Mouse (Mus musculus) myocyte (in vitro differentiated cells): Measurements from ENCODE around the gene Oat. TPM values are rescaled to one million over a fixed set of nuclear protein-coding genes. Genes with fewer than 3 reads are reported as not detected.

Experiments
- H3K27me3 ChIP-seq: one replicate; pipeline ENCODE4 v1.6.1; 2011; ENCODE audit not compliant: control insufficient read depth, insufficient read depth, insufficient read length
- H3K36me3 ChIP-seq: one replicate; pipeline ENCODE4 v1.6.1; 2011; ENCODE audit not compliant: control insufficient read depth, insufficient read depth
- H3K4me2 ChIP-seq: one replicate; pipeline ENCODE4 v1.6.1; 2011; ENCODE audit warnings: low read depth, control low read depth
- H3K4me3 ChIP-seq: one replicate; pipeline ENCODE4 v1.5.1; 2011; ENCODE audit warnings: mild to moderate bottlenecking, control low read depth, moderate library complexity
- H3K79me2 ChIP-seq: one replicate; pipeline ENCODE4 v1.6.1; 2011; ENCODE audit not compliant: control insufficient read depth, insufficient read depth
- H3ac ChIP-seq: one replicate; pipeline ENCODE4 v1.6.1; 2011; ENCODE audit not compliant: control insufficient read depth, insufficient read length
- CEBPB ChIP-seq: IDR thresholded peaks from 2 replicates; pipeline ENCODE4 v1.6.1; 2011; ENCODE audit warnings: mild to moderate bottlenecking, moderate library complexity; ENCODE audit not compliant: poor library complexity, insufficient read depth, severe bottlenecking
- E2F4 ChIP-seq: IDR thresholded peaks from one replicate; pipeline ENCODE4 v1.6.1; 2011; ENCODE audit warnings: mild to moderate bottlenecking, control low read depth, moderate library complexity; ENCODE audit not compliant: insufficient read depth
- MAX ChIP-seq: IDR thresholded peaks from one replicate; pipeline ENCODE4 v1.6.1; 2011; ENCODE audit warnings: low read depth, mild to moderate bottlenecking, control low read depth
- MYOD1 ChIP-seq, 3 experiments: IDR thresholded peaks; one replicate each; pipeline ENCODE4 v1.6.1; 2011; ENCODE audit warnings: control low read depth in 2 of 3, low read depth in 2 of 3, mild to moderate bottlenecking in 2 of 3, moderate library complexity in 1 of 3; ENCODE audit not compliant: insufficient read length in 2 of 3, control insufficient read depth in 1 of 3
- MYOG ChIP-seq, 3 experiments: IDR thresholded peaks; one replicate each; pipeline ENCODE4 v1.6.1; 2011; ENCODE audit warnings: control low read depth in 2 of 3, low read depth in 2 of 3, mild to moderate bottlenecking in 2 of 3; ENCODE audit not compliant: insufficient read length in 2 of 3, control insufficient read depth in 1 of 3, insufficient read depth in 1 of 3
- POLR2A ChIP-seq: IDR thresholded peaks from one replicate; pipeline ENCODE4 v1.6.1; 2011; ENCODE audit warnings: low read depth, mild to moderate bottlenecking, control low read depth, moderate library complexity; ENCODE audit not compliant: insufficient read length
- POLR2AphosphoS2 ChIP-seq: IDR thresholded peaks from one replicate; pipeline ENCODE4 v1.6.1; 2011; ENCODE audit warnings: low read depth, control low read depth; ENCODE audit not compliant: insufficient read length
- REST ChIP-seq: IDR thresholded peaks from one replicate; pipeline ENCODE4 v1.6.1; 2011; ENCODE audit warnings: mild to moderate bottlenecking, control low read depth, moderate library complexity; ENCODE audit not compliant: insufficient read depth, insufficient read length
- SRF ChIP-seq: IDR thresholded peaks from one replicate; pipeline ENCODE4 v1.6.1; 2011; ENCODE audit warnings: low read depth; ENCODE audit not compliant: control insufficient read depth, insufficient read length
- TCF12 ChIP-seq: IDR thresholded peaks from one replicate; pipeline ENCODE4 v1.6.1; 2011; ENCODE audit warnings: mild to moderate bottlenecking, control low read depth; ENCODE audit not compliant: poor library complexity, insufficient read depth, severe bottlenecking
- TCF3 ChIP-seq: IDR thresholded peaks from one replicate; pipeline ENCODE4 v1.6.1; 2011; ENCODE audit warnings: low read depth, control low read depth; ENCODE audit not compliant: insufficient read length
- USF1 ChIP-seq: IDR thresholded peaks from one replicate; pipeline ENCODE4 v1.6.1; 2011; ENCODE audit warnings: low read depth, mild to moderate bottlenecking, control low read depth, moderate library complexity
- polyA plus RNA-seq: library from polyadenylated mRNA; unstranded; fragments of >200 nt; fragmentation: generic; extraction: Trizol; gene quantifications from one replicate; pipeline ENCODE4 v1.2.1, GENCODE M21; 2012; ENCODE audit warnings: missing spikeins

Gene Oat
- polyA plus RNA-seq, 1 experiment, result 49.5 TPM

DNA sequence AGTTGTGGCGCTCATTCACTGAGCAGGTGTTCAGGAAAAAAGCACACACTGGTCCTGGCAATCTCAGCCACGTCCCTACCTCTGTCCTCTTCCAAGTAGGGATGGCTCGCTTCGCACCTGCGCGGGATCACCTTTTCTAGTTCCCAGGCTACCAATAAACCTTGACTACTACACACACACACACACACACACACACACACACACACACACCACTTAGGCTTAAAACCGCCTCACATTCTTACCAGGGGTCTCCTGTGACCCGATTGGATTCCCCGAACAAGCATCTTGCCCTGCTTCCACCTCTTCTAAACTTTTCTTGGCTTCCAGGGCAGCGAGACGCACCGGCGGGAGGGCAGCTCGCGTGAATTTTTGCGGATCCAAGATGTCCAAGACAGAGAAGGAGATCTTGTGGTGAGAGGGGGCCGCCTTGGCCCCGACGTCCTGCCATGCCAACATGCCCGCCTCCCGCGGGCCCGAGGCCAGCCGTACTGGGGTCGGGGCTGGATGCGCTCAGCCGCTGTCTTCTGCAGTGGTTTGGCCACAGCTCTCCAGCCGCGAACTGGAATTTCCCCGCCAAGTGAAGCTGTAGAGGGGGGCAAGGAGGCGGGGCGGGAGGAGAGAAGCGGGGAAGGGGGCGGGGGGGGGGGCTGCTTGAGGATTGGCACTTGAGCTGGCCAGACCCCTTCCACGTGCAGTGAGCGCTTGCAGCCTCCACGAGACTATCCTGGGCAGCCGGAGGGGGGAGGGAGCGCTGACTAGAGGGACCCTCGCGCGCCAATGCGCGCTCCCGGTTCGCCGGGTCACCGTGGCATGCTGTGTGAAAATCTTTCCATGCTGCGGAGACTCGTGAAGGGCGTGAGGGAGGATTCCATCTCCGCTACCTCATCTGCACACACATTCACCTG, 23.1 kb upstream of the Oat start, which contains the start of gene Nkx1-2:
Gene Nkx1-2, minus strand, starts transcription at position 567 of the 905 bp plus-strand sequence.
- Histone ChIP-seq H3K27me3 (peaks cover 73% of the 10 kb centered on the region), H3K4me2 (no peak within 1 kb of the TSS), H3K4me3 (no peak within 1 kb of the TSS), H3K79me2 (no peaks in the 10 kb centered on the region), H3K36me3 (no peaks in the 10 kb centered on the region), H3ac (no peak within 1 kb of the TSS)
- TF ChIP-seq MYOD1 (IDR thresholded peaks at IDR 0.05; ENCODE audit: control insufficient read depth in 1 of 3, insufficient read length in 2 of 3, low read depth in 2 of 3) (no peak), CEBPB (no peak), USF1 (no peak), SRF (no peak), TCF3 (no peak), E2F4 (no peak), POLR2AphosphoS2 (no peak), TCF12 (no peak), MAX (no peak), MYOG (IDR thresholded peaks at IDR 0.05; ENCODE audit: control insufficient read depth in 1 of 3, insufficient read depth in 1 of 3, insufficient read length in 2 of 3, low read depth in 2 of 3) (no peak), POLR2A (no peak), REST (no peak)

DNA sequence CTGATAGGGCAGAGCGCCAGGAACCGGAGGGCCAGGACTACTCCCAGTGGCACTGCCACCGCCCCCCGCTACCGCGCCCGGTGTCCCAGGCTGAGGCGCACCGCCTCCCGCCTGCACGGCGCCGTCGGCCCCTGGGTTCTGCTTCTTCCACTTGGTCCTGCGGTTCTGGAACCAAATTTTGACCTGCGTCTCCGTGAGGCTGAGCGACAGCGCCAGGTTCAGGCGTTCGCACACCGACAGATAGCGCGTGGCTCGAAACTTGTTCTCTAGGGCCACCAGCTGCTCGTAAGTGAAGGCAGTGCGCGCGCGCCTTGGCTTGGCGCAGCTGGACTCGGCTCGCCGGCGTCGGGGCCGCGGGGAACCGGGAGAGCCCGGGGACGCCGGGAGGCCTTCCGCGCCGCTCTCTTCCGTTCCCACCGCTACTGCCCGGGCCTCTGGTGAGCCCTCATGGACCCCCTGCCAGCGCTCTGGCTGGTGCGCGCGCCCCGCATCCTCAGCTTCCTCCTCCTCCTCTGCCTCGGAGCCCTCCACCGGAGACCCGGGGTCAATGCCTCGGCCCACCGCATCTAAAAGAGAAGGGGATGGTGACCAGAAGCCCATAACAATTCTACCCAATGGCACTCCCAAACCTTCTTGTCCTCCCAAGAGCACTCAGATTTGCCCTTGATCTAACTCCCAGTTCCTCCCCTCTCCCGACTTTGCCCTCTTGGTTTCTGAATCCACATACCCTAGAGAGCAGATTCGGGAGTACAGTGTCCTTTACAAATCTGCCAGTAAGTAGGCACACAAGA, 21.2 kb upstream of the Oat start:
- TF ChIP-seq SRF, result no peak
- Histone ChIP-seq H3K36me3 (no peaks in the 10 kb centered on the region), H3ac (no peak overlapping the region), H3K4me3 (no peak overlapping the region), H3K4me2 (no peak overlapping the region), H3K79me2 (no peaks in the 10 kb centered on the region), H3K27me3 (peaks cover 63% of the 10 kb centered on the region)

DNA sequence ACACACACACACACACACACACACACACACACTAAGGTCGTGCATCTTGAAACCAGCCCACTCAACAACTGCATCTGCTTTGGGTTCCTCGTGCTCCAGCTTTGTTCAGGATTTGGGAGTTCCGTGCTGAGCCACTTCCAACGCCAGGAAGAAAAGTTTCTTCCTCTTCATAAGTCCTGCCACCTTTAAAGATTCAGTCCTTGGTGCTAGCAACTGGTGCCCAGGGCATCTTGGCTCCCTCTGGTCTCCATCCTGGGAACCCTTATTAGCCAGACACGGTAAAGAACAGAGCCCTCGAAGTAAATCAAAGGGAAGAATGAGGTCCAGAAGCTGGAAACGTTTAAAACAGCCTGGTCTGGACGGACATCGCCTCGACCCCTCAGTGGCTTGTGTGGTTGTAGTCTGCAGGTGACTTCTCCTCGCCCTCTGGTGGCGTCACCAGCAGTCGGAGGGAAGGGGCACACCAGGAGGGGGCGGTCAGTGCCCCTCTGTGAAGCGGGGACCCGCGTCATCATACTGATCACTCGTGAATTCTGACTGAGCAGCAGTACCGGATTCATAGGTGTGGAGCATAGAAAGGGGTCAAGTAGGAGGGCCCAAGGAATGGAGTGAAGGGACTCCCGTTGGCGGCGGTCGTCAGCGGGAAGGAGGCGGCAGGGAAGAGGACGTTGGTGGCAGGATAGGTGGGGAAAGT, 20.5 kb upstream of the Oat start:
- Histone ChIP-seq H3K36me3 (no peaks in the 10 kb centered on the region), H3K4me3 (no peak overlapping the region), H3K79me2 (no peaks in the 10 kb centered on the region), H3K4me2 (no peak overlapping the region), H3ac (no peak overlapping the region), H3K27me3 (peaks cover 58% of the 10 kb centered on the region)
- no peak for TF ChIP-seq MYOD1 (IDR thresholded peaks at IDR 0.05; ENCODE audit: control insufficient read depth in 1 of 3, insufficient read length in 2 of 3, low read depth in 2 of 3)
- no peak for TF ChIP-seq MYOG (IDR thresholded peaks at IDR 0.05; ENCODE audit: control insufficient read depth in 1 of 3, insufficient read depth in 1 of 3, insufficient read length in 2 of 3, low read depth in 2 of 3)
- TF ChIP-seq E2F4, result no peak
- TF ChIP-seq REST, result no peak
- TF ChIP-seq MAX, result no peak
- TF ChIP-seq POLR2AphosphoS2, result no peak
- TF ChIP-seq TCF3, result no peak
- no peak for TF ChIP-seq USF1
- no peak for TF ChIP-seq TCF12
- no peak for TF ChIP-seq SRF
- TF ChIP-seq POLR2A, result no peak
- TF ChIP-seq CEBPB, result no peak

DNA sequence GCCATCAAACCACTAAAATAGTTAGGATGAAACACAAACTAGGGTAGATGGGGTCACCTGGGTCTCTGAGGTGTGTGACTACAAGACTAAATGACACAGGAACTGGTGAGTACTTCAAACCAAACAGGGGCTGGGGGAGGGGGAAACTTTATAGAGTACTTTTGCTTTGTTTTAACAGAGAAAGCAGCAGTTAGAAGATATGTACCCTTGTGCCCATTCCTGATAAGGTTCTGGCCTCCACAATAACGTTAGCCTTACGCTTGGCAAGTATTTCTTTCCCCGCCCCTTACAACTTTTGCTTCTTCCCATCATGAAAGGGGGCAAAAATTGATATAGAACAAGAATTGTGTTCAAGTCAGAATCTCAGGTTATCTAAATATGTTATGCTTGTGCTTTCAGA, 19.6 kb upstream of the Oat start:
- Histone ChIP-seq H3K79me2 (no peaks in the 10 kb centered on the region), H3K27me3 (peaks cover 61% of the 10 kb centered on the region), H3K4me3 (no peak overlapping the region), H3K4me2 (no peak overlapping the region), H3K36me3 (no peaks in the 10 kb centered on the region), H3ac (no peak overlapping the region)
- TF ChIP-seq SRF, result no peak
- no peak for TF ChIP-seq POLR2AphosphoS2
- no peak for TF ChIP-seq E2F4
- no peak for TF ChIP-seq REST
- no peak for TF ChIP-seq MYOD1 (IDR thresholded peaks at IDR 0.05; ENCODE audit: control insufficient read depth in 1 of 3, insufficient read length in 2 of 3, low read depth in 2 of 3)
- TF ChIP-seq MYOG (IDR thresholded peaks at IDR 0.05; ENCODE audit: control insufficient read depth in 1 of 3, insufficient read depth in 1 of 3, insufficient read length in 2 of 3, low read depth in 2 of 3), result no peak
- TF ChIP-seq TCF3, result no peak
- TF ChIP-seq USF1, result no peak
- TF ChIP-seq MAX, result no peak
- no peak for TF ChIP-seq POLR2A
- TF ChIP-seq TCF12, result no peak
- no peak for TF ChIP-seq CEBPB
